Mouse (Mus musculus) T-helper 2 cell (primary cell): ENCODE data around the gene Vps35l.

Experiments
- in situ Hi-C: fragments of 300-600 bp; cut with MboI, MseI; formaldehyde crosslinking; loops from one replicate; pipeline ENCODE4 v1.15.1; 2025; ENCODE audit warnings: high pct_unique_total_duplicates

The Vps35l gene

DNA sequence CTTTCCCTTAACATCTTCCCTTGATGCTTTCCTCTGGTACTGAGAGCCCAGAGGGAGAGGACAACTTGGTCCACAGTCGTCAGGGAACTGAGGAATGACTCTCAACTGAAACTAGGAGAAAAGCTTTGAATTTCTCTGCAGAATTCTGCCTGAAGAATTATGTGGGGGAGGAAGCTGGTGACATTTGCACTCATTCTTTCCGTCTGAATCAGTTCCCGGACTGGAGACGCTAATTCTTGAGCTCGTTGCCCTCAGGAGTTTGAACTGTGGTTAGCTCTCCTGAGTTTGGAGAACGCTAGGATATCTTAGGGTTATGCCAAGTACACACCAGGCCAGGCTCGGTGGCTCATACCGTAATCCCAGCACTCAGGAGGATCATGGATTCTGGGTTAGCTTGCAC lies 29.2 kb downstream of the Vps35l start:
- in situ Hi-C loops = loop anchor here (5.0 to 25.0 kb wide), 2 partner anchors 228 to 743 kb away; partner anchors contain the start of genes Acsm5, Gprc5b and Pdilt

DNA sequence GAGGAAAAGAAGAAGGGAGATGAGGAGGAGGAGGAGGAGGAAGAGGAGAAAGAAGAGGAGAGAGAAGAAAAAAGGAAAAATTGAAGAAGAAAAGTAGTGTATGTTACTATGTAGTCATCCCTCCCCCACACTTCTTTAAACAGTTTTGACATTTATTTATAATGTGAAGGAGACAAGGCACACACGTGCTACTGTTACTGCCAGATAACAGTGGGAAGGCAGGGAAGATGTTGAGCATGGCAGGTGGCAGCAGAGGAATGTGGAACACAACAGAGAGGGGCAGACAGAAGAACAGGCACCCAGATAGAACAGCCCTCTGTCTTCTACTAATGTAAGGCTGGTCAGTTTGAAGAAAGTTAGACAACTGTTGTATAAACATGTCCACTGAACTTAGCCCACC lies 29.6 kb downstream of the Vps35l start:
- in situ Hi-C loops = loop anchor here (5.0 to 25.0 kb wide), 2 partner anchors 228 to 743 kb away; partner anchors contain the start of genes Acsm5, Gprc5b and Pdilt

DNA sequence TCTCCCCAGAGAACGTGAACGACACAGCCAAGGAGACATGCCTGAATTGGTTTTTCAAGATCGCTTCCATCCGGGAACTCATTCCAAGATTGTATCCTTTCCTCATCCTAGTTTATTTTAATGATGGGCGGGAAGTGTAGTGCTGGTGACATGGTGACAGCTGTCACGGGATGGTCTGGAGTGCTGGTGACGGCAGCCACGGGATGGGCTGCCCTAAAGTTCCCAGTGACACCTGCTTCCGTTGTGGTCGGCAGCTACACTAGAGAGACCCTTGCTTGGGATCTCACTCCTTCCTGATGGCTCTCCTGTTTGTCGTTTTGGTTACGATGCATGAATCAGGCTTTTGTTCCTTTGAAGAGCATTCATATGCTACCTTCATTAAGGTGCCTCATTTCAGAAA lies 33.0 kb downstream of the Vps35l start:
- in situ Hi-C loops = loop anchor here (25.0 kb wide), 1 partner anchor 739 kb away; the partner anchor contains the start of genes Acsm5 and Pdilt

DNA sequence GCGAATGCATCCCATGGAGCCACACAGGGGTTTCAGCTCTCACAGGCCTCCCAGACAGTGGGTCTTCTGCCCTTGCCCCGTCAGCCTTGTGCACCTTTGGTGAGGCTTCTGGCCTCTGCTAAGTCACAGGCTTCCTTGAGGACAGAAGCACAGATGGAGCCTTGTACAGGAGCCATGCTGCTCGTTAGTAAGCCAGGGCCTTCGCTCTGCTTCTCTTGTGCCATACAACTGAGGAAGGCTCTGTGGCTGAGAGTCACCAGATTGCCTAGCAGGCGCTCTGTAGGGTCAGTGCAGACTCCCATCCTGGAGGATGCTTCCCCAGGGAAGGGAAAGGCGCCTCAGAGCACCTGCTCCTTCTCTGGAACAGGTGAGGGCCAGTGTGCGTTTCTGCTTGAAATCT lies 36.0 kb downstream of the Vps35l start:
- in situ Hi-C loops = no loop called here

DNA sequence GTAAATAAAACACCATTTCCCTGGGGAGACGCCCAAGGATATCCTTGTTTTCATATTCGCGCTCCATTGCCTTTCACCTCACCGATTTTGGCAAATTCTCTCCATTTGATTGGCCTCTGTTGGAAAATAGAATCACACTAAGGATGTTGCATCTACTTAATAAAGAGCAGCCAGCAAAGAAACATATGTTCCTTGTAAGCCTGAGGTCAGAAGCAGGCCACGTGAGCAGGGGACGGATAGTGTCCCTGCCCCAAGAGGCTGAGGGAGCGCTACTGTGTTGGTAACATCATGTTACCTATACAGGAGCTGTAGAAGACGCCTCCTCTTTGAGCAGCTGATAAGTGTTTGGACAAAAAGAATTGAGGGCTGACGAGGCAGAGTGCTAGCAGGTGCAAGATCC lies 36.5 kb downstream of the Vps35l start:
- in situ Hi-C loops = no loop called here

DNA sequence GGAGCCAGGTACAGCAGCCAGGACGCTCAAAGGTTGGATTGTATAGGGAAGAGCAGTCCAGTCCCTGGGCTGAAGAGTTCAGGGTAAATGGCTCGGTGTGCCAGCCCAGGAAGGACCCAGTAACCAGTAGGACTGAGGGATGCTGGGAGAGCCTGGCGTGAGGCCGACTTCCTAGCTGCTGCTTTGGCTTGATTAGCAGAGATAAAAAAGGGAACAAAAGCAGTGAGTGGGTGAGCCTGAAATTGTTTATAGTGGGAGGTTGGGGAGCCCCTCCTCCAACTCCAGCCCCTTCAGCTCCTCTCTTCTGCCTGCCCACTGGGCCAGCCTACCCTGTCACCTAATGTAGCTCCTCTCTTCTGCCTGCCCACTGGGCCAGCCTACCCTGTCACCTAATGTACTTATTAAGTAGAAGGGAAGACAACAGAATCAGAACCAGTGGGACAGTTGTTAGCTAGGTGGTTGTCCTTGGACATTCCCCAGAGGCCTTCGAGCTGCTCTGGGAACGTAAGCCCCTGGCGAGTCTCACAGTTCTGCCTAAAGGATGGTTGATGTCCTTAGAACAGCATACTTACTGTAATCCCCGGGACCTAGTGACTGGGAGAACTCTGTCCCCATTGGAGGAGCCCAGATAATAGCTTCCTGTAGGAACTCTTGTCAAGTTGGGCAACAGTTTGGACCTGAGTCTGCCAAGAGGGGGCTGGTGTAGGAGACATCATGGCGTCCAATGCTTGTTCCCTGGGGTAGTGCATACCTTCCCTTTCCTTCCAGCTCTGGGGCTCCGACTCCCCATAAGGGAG lies 37.8 kb downstream of the Vps35l start:
- in situ Hi-C loops = no loop called here

DNA sequence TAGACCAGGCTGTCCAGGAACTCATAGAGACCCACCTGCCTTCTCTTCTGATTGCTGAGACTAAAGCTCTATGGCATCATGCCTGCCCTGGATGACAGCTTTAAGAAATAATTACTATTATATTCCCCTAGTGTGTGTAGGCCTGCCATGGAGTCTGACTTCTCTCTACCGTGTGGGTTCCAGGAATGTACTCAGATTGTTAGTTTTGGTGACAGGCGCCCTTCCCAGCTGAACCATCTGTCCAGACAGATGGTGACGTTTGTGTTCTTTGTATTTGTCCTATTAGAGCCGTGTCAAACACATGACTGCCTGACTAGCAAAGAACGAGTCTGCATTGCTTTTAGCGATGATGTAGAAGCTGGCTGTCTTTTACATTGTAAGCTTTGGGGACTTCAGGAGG lies 38.5 kb downstream of the Vps35l start:
- in situ Hi-C loops = no loop called here

DNA sequence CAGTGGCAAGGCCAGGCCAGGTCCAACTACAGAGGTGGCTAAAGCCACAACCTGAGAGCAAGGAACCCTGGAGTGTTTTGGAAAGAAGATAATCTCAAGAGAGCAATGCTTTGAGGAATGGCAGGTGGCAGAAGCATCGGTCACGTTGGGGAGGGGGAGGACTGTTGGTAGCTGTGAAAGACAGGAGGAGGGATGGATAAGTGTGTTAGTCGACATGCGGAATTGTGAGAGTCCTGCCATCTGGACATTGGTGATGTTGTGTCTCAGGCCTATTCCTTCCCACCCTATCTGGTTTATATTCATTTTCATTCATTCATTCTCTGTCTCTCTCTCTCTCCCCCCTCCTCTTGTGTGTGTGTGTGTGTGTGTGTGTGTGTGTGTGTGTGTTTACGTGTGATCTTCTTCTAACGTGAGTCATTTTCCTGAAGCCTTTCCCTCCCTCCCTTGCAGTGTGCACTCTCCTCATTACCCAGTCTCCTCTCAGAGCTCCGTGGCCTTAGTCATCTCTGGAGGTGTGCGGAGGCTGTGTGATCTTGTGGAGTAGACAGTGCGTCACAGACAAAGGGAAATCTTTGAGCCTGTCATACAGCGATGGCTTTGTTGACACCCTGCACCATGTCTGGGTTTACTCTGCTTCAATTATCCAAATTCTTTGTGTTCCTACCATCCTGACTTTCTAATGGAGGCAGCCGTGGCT lies 43.4 kb downstream of the Vps35l start:
- in situ Hi-C loops = no loop called here

DNA sequence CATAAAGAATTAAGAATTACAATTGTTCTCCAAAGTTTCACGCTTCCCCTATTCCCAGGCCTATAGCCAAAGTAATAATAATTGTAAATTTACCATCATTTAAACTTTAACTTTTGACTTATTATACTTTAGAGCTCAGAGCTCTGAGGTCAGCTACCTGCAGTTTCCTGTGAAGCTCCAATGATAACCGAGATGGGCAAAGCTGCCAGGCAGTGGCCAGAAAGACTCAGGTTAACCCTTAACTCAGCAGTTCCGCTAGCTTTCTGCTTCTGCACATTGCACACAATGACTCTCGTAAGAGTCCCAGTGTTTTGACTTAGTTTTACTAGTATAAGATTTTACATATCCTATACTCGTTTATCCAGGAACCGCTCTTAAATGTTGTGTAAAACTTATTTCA lies 46.1 kb downstream of the Vps35l start:
- in situ Hi-C loops = no loop called here

DNA sequence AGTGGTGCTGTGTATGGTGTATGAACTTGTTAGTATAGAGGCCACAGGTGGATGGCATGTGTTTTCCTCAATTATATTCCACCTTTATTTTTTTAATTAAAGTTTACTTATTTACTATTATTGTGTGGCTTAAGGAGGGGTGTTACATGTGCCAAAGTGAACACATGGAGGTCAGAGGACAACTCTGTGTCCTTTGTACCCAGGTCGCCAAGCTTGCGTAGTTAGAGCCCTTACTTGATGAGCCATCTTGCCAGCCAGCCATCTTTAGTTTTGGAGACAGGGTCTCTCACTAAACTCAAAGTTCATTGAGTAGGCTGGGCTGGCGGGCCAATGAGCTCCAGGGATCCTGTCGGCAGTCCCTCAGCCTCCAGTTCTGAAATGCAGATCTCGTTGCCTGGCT lies 47.3 kb downstream of the Vps35l start:
- in situ Hi-C loops = no loop called here

DNA sequence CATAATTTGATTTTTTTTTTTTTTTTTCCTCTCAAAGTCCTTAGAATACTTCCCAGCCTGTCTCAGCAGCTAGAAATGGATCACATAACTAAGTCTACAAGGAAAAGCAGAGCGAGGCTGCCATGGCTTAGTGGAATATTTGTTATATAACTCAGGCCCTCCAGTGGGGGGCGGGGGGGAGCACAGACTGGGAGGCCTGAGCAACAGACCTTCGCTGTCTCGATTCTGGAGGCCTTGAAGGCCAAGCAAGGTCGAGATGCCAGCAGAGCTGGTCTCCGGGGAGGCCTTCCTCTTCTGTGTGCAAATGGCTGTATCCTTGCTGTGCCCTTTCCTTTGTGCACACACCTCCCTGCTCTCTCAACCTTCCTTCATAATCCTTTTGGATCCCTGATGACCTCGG lies 48.5 kb downstream of the Vps35l start:
- in situ Hi-C loops = no loop called here

DNA sequence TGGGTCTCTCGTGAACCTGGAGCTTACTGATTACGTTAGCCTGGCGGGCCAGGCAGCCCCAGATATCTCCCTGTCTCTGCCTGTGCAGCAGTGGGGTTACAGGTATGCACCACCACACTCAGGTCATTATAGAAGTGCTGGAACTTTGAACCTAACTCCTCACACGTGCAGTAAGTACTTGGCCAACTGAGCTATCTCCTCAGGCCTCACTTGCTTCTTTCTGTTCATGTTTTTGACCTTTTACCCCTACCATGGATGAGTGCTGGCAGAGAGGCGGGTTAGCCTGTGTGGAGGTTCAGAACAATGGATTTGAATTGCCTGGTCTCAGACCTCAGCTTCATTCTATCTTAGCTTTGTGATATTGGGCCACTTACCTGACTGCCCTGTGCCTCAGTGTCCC lies 50.3 kb downstream of the Vps35l start:
- in situ Hi-C loops = no loop called here

DNA sequence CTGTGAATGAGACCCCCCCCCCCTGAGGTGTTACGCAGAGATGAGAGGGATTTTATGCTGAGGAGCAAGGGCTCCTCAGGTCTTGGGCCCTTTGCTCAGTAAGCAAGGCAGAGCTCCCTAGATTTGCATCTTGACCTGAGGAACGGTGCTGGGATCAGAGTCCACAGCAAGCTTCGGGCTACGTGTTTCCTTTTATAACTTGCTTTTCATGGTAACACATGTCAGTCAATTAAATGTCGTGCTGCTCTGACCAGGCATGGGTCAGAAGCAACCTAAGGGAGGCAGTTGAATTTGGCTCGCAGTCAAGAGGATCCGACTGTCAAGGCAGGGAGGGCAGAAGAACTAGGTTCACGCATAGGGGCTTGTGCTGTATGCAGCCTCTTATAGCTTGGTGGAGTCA lies 53.9 kb downstream of the Vps35l start:
- in situ Hi-C loops = no loop called here

DNA sequence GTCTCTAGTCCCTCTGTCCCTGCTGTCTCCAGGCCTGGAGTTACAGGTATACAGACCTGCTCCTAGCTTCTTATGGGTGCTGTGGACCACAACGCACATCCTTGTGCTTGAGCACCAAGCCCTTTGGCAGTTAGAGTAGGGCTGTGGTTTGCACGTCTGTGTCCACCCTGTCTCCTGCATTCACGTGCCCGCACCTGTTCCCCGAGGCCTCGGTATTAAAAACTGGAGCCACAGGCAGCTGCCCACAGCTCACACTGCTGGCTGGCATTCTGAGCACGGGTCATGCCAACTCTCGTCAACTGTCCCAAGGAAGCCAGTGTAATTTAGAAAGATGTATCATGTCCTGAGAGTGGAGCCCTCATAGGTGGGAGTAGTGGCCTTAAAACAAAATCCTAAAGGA lies 55.8 kb downstream of the Vps35l start:
- in situ Hi-C loops = no loop called here

DNA sequence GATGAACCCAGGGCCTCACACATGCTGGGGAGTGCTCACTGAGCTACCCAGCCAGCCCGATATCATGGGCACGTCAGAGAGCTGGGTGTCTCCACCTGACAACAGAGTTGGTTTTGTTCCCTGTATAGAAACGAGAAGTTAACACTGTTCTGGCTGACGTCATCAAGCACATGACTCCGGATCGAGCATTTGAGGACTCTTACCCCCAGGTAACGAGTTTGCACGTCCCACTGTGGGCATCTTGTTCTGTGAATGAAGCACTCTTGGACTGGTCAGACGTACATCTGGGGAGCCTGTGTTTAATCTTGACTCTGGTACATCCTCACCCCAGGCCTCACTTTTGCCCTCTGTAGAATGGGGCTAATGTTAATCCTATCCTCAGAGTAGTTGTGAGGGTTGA lies 56.8 kb downstream of the Vps35l start:
- in situ Hi-C loops = no loop called here

DNA sequence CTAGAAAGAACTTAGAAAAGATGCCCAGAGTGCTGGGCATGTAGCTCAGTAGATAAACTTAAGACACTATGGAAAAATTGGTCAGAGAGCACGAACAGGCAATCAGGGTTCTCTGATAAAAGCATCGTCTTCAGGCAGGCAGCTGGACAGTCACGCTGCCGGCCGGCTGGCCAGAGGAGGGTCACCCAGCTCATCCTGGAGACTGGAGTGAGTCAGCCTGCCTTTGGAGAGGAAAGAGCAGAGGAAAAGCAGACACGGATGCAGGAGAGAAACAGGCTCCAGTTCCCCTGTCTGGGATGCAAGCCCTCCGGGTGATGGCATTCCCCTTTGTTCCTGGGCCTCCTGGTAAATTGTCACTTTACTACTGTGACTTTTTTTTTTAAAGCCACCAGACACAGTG lies 57.6 kb downstream of the Vps35l start:
- in situ Hi-C loops = no loop called here

DNA sequence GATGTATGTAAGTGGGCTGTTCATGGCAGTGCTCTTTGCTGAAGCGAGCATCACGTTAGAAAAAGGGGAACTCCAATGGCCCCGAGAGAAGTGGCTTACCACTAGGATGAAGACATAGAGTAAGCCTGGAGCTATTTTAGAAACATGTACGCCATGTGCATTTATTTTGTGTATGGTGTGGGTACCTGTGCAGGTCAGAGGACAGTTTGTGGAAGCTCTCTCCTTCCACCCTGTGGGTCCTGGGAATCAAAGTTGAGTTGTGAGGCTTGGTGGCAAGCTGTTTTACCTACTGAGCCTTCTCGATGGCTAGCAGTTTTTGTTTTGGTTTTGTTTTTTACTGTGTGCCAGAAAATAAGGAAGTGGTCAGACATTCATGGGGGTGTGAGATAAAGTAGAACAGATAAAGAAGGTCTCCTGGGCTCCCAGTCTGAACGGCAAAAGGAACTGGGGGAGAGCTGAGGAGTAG lies 58.1 kb downstream of the Vps35l start:
- in situ Hi-C loops = no loop called here

DNA sequence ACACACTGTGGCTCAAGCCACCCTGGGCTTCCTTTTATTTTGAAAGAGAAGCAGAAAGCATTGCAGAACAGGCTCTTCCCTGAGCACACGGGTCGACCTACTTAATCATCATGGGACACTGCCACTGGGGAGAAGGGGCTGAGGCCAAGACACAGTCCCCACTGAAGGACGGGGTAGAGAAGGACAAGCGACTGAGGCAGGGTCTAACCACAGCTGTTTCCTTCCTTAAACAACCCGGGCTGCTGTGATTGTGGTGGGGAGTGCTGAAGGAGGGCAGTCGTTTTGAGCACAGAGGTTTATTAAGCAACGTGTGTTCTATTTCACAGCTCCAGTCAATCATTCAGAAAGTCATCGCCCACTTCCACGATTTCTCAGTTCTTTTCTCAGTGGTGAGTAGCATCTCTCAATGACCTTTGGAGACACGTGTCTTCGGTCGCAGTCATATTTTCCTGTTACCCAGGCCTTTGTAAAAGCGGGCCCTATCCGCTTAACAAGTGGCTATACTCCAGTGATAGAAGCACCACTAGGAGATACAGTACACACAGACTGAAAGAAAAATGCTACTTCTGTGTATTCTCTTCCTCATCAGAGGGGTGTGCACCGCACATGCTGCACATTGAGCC lies 60.2 kb downstream of the Vps35l start:
- in situ Hi-C loops = no loop called here

DNA sequence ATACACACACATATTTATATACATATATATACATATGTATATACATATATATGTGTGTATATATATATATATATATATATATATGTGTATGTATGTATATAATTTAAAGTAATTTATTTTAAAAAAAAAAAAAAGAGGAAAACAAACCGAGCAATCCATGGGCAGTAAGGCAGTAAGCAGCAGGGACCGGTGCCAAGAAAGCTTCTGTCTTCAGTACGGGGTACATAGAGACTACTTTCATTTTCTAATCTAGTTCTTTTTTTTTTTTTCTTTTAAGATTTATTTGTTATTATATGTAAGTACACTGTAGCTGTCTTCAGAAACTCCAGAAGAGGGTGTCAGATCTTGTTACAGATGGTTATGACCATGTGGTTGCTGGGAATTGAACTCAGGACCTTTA lies 61.8 kb downstream of the Vps35l start:
- in situ Hi-C loops = no loop called here

DNA sequence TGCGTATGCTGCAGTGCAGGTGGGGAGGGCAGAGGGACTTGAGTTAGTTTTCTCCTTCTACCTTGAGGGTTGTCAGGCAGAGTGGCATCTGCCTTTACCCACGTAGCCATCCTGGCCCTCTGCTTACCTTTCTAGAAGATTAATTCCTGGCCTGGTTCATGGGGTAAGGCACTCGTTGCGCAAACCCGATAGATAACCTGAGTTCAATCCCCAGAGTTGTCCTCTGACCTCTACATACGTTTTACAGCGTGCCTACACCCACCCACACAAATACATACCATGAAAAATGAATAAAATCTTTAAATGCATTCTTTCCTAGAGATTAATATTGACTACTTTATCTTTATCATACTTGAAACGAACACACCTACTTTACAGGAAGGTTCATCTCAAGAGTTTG lies 63.4 kb downstream of the Vps35l start:
- in situ Hi-C loops = no loop called here

DNA sequence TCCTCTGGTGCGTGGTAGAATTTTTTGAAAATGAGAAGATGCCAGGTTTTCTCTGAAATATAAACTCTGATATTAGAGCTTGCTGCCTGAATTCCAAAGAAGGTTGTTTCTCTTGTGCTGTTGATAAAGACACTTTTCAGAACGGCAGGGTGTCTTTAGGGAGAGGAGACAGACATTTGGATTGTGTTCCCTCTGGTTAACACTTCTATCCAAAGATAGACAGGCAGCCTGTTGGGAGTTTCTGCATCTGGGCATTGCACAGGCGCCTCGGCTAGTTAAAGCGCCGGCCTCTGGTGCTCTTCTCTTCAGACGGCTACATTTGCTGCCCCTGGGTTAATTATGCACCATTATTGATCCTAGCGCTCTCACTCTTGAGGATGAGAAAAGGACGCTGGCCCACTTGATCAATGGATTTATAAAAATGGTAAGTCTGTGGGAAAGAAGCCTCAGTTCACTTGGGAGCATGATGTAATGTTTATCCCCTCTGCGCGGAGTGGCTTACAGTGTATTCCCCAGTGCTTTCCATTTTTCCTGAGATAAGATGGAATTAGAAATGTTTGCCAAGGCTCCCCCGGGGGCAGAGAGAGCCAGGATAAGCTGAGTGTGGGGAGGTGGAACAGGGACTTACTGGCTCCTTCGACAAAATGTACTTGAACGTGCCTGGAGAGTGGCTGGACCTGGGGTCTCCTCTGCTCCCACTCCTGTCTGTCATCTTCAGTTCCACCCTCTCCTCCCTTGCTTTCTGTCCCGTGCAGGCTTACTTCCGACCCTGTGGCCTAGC lies 66.8 kb downstream of the Vps35l start:
- in situ Hi-C loops = no loop called here

DNA sequence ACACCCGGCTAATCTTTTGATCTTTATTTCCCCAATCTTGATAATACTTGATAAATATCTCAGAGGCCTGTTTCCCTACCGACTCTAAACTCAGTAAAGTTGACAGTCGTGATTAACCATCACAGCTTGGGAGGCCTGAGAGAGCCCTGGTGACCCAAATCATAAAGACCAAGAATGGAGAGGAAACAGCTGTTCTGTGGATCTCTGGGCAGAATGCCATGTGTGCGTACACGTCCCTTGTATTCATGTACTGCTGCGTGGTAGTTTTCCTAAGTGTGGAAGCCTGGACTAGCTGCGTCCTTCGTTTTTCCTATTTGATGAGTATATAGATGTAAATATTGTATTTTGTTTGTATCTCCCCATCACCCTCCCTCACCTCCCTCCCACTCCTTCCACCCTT lies 67.9 kb downstream of the Vps35l start:
- in situ Hi-C loops = no loop called here
